Mouse (Mus musculus) splenic B cell, adult 2 months (primary cell): Measurements from ENCODE around the gene Tex14.
"Not testable (repeated sequence)": the region's sequence is repeated elsewhere in the genome, so short reads cannot be mapped to it uniquely, and the experiment has no call there.

Source experiments
- DNase-seq: peaks from one replicate; pipeline ENCODE4 v3.0.0-alpha.2; 2011; ENCODE audit warnings: low read depth, low spot score
- H3K27me3 ChIP-seq: 2 replicates; pipeline ENCODE4 v1.6.1; 2012; ENCODE audit warnings: mild to moderate bottlenecking, low read length, moderate library complexity, mixed read lengths; ENCODE audit not compliant: control insufficient read depth, poor library complexity, insufficient read depth, severe bottlenecking
- H3K36me3 ChIP-seq: 2 replicates; pipeline ENCODE4 v1.6.1; 2012; ENCODE audit warnings: mild to moderate bottlenecking, low read length, moderate library complexity, mixed read lengths; ENCODE audit not compliant: control insufficient read depth, poor library complexity, insufficient read depth, severe bottlenecking

The Tex14 gene

DNA sequence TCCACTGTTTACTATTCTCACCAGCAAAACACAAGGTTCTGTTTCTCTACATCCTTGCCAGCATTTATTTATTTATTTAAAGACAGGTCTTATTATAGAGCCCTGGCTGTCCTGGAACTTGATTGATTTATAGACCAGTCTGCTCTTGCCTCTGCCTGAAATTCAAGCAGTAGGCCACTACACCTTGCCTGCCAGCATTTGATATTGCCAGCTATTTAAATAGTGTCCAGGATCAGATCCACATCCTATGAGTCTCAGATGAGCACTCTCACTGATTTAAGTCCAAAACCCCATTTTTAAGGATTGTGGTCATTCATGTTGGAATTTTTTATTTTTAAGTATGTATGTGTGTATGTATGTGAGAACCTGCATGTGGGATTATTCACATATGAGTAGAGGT, 16.0 kb downstream of the Tex14 start:
- no peaks in the 10 kb centered on the region for H3K36me3 ChIP-seq
- H3K27me3 ChIP-seq: no peaks in the 10 kb centered on the region
- no peak for DNase-seq

DNA sequence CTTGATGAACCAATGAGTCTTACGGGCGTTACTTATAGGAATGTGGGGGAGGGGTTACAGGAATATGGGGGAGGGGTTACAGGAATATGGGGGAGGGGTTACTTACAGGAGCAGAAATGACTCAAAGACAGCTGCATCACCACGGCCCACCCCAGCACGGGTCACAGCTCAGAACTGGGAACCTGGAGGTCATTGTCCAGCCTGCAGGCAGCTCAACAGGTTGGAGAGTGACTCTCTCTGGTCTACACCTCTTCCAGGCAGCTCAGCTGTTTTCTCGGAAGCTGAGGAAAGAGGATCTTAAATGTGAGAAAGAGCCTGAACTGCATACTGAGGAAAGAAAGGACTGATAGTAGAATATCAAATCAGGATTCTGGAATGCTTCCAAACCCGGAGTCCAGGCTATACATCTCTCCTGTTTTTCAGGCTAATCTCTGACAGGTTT, 16.9 kb downstream of the Tex14 start:
- DNase-seq: no peak
- no peaks in the 10 kb centered on the region for H3K36me3 ChIP-seq
- no peaks in the 10 kb centered on the region for H3K27me3 ChIP-seq

DNA sequence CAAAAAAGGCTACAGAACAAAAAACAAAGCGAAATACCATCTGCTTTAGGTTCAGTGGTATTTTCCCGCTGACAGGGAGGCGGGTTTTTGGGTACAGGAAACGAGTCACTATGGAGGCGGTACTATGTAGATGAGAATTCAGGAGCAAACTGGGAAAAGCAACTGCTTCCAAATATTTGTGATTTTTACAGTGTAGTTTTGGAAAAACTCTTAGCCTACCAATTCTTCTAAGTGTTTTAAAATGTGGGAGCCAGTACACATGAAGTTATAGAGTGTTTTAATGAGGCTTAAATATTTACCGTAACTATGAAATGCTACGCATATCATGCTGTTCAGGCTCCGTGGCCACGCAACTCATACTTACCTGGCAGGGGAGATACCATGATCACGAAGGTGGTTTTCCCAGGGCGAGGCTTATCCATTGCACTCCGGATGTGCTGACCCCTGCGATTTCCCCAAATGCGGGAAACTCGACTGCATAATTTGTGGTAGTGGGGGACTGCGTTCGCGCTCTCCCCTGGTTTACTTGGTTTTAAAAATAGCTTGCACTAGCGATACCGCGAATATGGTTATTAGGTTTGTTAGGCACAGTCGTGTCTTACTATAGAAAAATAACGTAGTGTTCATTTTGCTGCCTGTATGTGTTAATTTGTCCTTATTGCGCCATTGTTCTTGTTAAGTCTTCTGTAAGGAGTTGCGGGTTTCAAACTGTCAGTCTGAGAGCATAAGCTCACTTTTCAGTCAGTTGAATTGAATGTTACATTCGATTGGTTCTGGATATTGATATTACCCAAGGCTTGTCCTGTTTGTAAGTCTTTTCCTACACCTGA, 17.9 kb downstream of the Tex14 start:
- no peaks in the 10 kb centered on the region for H3K36me3 ChIP-seq
- peak; percentile 95 for DNase-seq
- H3K27me3 ChIP-seq: no peaks in the 10 kb centered on the region

DNA sequence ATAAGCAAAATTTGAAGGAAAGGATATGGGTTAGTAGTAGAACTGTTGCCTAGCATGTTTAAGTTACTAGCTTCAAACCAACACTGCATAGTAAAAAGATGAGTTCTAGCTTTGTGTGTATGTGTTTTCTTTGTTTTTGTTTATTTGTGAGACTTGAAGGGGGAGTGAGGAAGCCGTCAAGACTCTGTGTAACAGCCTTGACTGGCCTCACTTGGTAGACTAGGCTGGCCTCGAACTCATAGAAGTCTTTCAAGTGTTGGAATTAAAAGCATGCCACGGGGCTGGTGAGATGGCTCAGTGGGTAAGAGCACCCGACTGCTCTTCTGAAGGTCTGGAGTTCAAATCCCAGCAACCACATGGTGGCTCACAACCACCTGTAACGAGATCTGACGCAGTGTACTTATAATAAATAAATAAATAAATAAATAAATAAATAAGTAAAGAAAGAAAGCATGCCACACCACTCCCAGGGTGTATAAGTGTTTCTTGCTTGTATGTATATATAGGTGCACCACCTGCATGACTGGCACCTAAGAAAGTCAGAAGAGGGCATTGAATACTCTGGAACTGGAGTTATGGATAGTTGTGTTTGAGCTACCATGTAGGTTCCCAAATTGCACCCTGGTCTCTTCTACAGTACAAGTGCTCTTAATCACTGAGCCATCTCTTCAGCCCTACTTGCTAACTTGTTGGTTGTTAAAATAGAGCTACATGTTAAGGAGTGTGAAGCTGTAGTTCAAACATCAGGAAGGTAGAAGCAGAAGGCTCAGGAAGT, 18.9 kb downstream of the Tex14 start:
- H3K27me3 ChIP-seq: no peaks in the 10 kb centered on the region
- no peaks in the 10 kb centered on the region for H3K36me3 ChIP-seq
- peak; percentile 31 for DNase-seq

DNA sequence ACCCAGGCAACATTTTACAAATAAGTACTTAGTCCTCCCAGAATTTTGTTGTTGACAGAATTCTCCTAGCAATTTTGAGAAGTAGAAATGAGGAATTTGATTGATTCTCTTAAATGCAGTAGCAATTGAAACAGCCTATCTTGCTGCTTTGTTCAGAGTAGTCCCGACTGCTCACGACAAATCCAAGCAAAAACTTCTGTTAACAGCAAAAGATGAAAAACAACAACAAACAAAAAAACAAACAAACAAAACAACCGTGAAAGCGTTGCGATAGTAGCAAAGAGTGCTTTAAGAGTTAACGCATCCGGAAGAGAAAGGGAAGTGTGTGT, 21.2 kb downstream of the Tex14 start:
- no peak for DNase-seq
- Histone ChIP-seq H3K36me3 (no peaks in the 10 kb centered on the region), H3K27me3 (no peaks in the 10 kb centered on the region)

GRCm38 (mm10) chr11:87426450-87427250, 21.8 kb downstream of the Tex14 start:
- not testable (repeated sequence) for H3K27me3 ChIP-seq, H3K36me3 ChIP-seq
- DNase-seq: peak; percentile 97

DNA sequence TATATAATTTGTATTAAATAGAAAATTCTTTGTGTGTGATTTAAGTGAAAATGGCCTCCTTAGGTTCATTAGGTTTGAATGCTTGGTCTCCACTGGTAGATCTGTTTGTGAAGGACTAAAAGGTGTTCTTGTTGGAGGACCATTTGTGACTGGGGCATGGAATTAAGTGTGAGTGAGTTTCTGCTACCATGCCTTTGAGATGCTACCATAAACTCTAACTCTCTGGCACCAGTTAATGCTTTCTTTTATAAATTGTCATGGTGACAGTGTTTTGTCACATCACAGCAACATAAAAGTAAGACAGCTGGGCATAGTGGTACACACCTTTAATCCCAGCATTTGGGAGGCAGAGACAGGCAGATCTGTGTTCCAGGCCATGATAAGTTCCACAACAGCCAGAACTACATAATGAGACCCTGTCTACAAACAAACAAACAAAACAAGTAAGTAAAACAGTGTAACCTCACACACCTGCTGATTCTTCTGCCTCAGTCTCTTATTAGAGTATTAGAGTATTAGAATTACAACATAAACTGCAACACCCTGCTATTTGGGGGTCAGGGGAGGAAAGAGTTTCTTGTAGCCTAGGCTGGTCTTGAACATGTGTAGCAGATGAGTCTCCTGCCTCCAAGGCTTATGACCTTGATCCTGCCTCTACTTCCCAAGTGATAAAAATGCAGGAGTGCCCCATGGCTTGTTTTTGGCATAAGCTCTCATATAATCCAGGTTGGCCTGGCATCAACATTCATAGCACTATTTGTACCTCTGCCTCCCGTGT, 22.6 kb downstream of the Tex14 start:
- H3K27me3 ChIP-seq: no peaks in the 10 kb centered on the region
- H3K36me3 ChIP-seq: no peaks in the 10 kb centered on the region
- DNase-seq: peak; percentile 76

GRCm38 (mm10) chr11:87428051-87428673, 23.3 kb downstream of the Tex14 start:
- H3K36me3 ChIP-seq: no peaks in the 10 kb centered on the region
- DNase-seq: no peak
- no peaks in the 10 kb centered on the region for H3K27me3 ChIP-seq

DNA sequence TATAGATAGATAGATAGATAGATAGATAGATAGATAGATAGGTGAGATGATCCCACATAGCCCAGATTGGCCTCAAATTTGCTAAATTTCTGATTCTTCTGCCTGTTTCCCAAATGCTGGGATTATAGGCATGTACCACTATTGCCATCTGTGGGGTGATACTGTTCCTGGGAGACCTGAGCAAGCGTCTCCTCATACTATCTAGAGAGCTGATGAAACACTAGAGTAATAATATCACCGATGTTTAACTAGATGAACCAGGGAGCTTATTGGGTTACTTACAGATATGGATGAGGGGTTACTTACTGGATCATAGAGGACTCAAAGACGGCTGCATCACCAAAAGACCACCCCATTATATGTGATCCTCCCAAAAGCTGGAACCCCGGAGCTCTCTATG, 24.5 kb downstream of the Tex14 start:
- DNase-seq: no peak
- H3K36me3 ChIP-seq: no peaks in the 10 kb centered on the region

GRCm38 (mm10) chr11:87430374-87430773, 25.5 kb downstream of the Tex14 start:
- Histone ChIP-seq H3K36me3 (no peaks in the 10 kb centered on the region), H3K27me3 (no peaks in the 10 kb centered on the region)
- no peak for DNase-seq

More for the DNA sequence above, 24.5 kb downstream of the Tex14 start:
- no peaks in the 10 kb centered on the region for H3K27me3 ChIP-seq

DNA sequence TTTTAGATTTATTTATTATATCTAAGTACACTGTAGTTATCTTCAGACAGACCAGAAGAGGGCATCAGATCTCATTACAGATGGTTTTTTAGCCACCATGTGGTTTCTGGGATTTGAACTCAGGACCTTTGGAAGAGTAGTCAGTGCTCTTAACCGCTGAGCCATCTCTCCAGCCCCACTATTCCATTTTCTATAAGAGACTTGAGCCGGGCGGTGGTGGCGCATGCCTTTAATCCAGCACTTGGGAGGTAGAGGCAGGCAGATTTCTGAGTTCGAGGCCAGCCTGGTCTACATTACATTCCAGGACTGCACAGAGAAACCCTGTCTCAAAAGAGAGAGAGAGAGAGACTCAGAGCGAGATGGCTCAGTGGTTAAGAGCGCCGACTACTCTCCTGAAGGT, 26.9 kb downstream of the Tex14 start:
- not testable (repeated sequence) for H3K27me3 ChIP-seq, H3K36me3 ChIP-seq, DNase-seq

GRCm38 (mm10) chr11:87432447-87432846, 27.6 kb downstream of the Tex14 start:
- no peak for DNase-seq
- H3K27me3 ChIP-seq: no peaks in the 10 kb centered on the region
- no peaks in the 10 kb centered on the region for H3K36me3 ChIP-seq

- Histone ChIP-seq H3K36me3 (no peaks in the 10 kb centered on the region), H3K27me3 (no peaks in the 10 kb centered on the region)
- DNase-seq: no peak
Measured at GRCm38 (mm10) chr11:87432933-87433669, 28.2 kb downstream of the Tex14 start.
